Mouse (Mus musculus): ENCODE measurements around the gene Tmem107. TPM values are rescaled to one million over a fixed set of nuclear protein-coding genes. Genes with fewer than 3 reads are reported as not detected.

Gene Tmem107
- polyA plus RNA-seq, 1 experiment: 31.1 TPM

GRCm38 (mm10) chr11:69058265-69058664, 12.3 kb upstream of the Tmem107 start:
- no peaks in the 10 kb centered on the region for H3K36me3 ChIP-seq (ENCODE audit: control insufficient read depth, insufficient read depth, low read length)
- DNase-seq: no peak
- peak overlapping the region; percentile 75 for H3K27ac ChIP-seq (ENCODE audit: control insufficient read depth, insufficient read depth, low read length)
- WGBS: 51% methylated on average over 2 of the region's 2 CpGs
- H3K4me3 ChIP-seq (ENCODE audit: control insufficient read depth, insufficient read depth, low read length): peak overlapping the region; percentile 92
- TF ChIP-seq POLR2A (IDR thresholded peaks at IDR 0.05; ENCODE audit: control insufficient read depth, extremely low read depth, insufficient read depth, low read length, poor library complexity) (no peak), CTCF (IDR thresholded peaks at IDR 0.05; ENCODE audit: borderline replicate concordance, control insufficient read depth, extremely low read depth, insufficient read depth, low read length, poor library complexity) (no peak)
- H3K4me1 ChIP-seq (replicated peaks; ENCODE audit: control insufficient read depth, insufficient read depth, low read length): peaks cover 29% of the 10 kb centered on the region
- no peaks in the 10 kb centered on the region for H3K27me3 ChIP-seq (ENCODE audit: control insufficient read depth, insufficient read depth, low read length)

GRCm38 (mm10) chr11:69058729-69059356, 11.8 kb upstream of the Tmem107 start:
- H3K27ac ChIP-seq (ENCODE audit: control insufficient read depth, insufficient read depth, low read length): peak overlapping the region; percentile 75
- DNase-seq: no peak
- WGBS: under 1% methylated on average over 19 of the region's 19 CpGs
- peaks cover 30% of the 10 kb centered on the region for H3K4me1 ChIP-seq (replicated peaks; ENCODE audit: control insufficient read depth, insufficient read depth, low read length)
- H3K4me3 ChIP-seq (ENCODE audit: control insufficient read depth, insufficient read depth, low read length): peak overlapping the region; percentile 92
- H3K36me3 ChIP-seq (ENCODE audit: control insufficient read depth, insufficient read depth, low read length): no peaks in the 10 kb centered on the region
- no peaks in the 10 kb centered on the region for H3K27me3 ChIP-seq (ENCODE audit: control insufficient read depth, insufficient read depth, low read length)
- TF ChIP-seq CTCF (IDR thresholded peaks at IDR 0.05; ENCODE audit: borderline replicate concordance, control insufficient read depth, extremely low read depth, insufficient read depth, low read length, poor library complexity) (no peak), POLR2A (IDR thresholded peaks at IDR 0.05; ENCODE audit: control insufficient read depth, extremely low read depth, insufficient read depth, low read length, poor library complexity) (no peak)

DNA sequence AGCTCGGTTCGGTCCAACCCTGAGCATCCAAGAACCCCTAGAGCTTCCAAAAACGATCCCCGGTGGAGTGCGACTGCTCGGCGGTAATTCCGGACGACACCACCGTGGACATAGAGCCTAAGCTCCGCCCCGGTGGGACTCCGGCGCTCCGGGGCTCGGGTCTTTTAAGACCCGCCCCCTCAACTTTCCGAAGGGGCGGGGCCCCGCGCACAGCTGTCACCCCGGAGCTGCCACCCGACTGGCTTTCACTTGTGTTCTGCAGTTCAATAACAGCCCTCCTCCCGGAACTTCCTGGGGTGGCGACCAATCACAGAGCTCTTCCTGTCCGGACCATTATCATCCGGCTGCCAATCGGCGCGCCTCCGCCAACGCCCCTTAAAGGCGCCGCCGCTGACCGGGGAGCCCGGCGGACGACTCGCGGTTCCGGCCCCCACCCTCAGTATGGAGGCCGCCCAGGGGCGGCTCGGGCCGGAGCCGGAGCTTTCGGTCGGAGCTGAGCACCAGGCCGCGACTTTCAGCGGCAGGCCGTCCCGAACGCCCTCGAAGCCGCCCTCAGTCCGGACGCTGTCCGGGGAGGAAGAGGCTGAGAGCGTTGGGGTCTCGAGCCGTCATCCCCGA, 11.1 kb upstream of the Tmem107 start, which contains the start of gene Borcs6:
Borcs6 (plus strand) TSS at position 361 of the 618 bp plus-strand sequence.
- WGBS: 0% methylated on average over 64 of the region's 64 CpGs
- DNase-seq: peak; percentile 94
- H3K36me3 ChIP-seq (ENCODE audit: control insufficient read depth, insufficient read depth, low read length): no peaks in the 10 kb centered on the region
- TF ChIP-seq CTCF (IDR thresholded peaks at IDR 0.05; ENCODE audit: borderline replicate concordance, control insufficient read depth, extremely low read depth, insufficient read depth, low read length, poor library complexity) (peak; percentile 44; the same call in 1 of the 2 replicates), POLR2A (IDR thresholded peaks at IDR 0.05; ENCODE audit: control insufficient read depth, extremely low read depth, insufficient read depth, low read length, poor library complexity) (peak; percentile 86)
- no peaks in the 10 kb centered on the region for H3K27me3 ChIP-seq (ENCODE audit: control insufficient read depth, insufficient read depth, low read length)
- H3K27ac ChIP-seq (ENCODE audit: control insufficient read depth, insufficient read depth, low read length): peak within 1 kb of the TSS; percentile 75
- peak within 1 kb of the TSS; percentile 92 for H3K4me3 ChIP-seq (ENCODE audit: control insufficient read depth, insufficient read depth, low read length)
- peaks cover 27% of the 10 kb centered on the region for H3K4me1 ChIP-seq (replicated peaks; ENCODE audit: control insufficient read depth, insufficient read depth, low read length)

DNA sequence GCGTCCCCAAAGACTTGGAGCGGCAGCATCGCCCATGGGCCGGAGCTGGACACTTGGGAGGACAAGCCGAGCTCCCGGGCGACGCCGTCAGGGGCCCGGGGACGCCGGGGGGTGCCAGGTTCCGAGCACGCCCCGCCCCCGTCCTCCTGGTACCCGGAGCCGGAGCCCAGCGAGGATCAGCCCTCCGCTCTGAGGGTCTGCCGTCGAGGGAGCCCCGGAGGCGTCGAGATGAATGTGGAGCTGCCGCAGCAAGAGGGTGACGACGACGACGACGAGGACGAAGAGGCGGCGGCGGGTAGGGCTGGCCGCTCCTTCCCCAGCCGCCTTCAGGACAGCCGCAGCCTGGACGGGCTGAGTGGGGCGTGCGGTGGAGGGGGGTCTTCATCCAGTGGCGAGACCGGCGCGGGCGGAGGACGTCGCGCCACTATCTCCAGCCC, 10.6 kb upstream of the Tmem107 start:
- Histone ChIP-seq H3K27me3 (ENCODE audit: control insufficient read depth, insufficient read depth, low read length) (no peaks in the 10 kb centered on the region), H3K4me1 (replicated peaks; ENCODE audit: control insufficient read depth, insufficient read depth, low read length) (peaks cover 27% of the 10 kb centered on the region), H3K4me3 (ENCODE audit: control insufficient read depth, insufficient read depth, low read length) (peak overlapping the region; percentile 84), H3K27ac (ENCODE audit: control insufficient read depth, insufficient read depth, low read length) (no peak overlapping the region), H3K36me3 (ENCODE audit: control insufficient read depth, insufficient read depth, low read length) (no peaks in the 10 kb centered on the region)
- under 1% methylated on average over 49 of the region's 49 CpGs for WGBS
- no peak for TF ChIP-seq CTCF (IDR thresholded peaks at IDR 0.05; ENCODE audit: borderline replicate concordance, control insufficient read depth, extremely low read depth, insufficient read depth, low read length, poor library complexity)
- TF ChIP-seq POLR2A (IDR thresholded peaks at IDR 0.05; ENCODE audit: control insufficient read depth, extremely low read depth, insufficient read depth, low read length, poor library complexity): no peak
- peak; percentile 58 for DNase-seq

GRCm38 (mm10) chr11:69060448-69061254, 10.0 kb upstream of the Tmem107 start:
- Histone ChIP-seq H3K4me1 (replicated peaks; ENCODE audit: control insufficient read depth, insufficient read depth, low read length) (peaks cover 26% of the 10 kb centered on the region), H3K4me3 (ENCODE audit: control insufficient read depth, insufficient read depth, low read length) (peak overlapping the region; percentile 84), H3K27me3 (ENCODE audit: control insufficient read depth, insufficient read depth, low read length) (no peaks in the 10 kb centered on the region), H3K27ac (ENCODE audit: control insufficient read depth, insufficient read depth, low read length) (no peak overlapping the region), H3K36me3 (ENCODE audit: control insufficient read depth, insufficient read depth, low read length) (no peaks in the 10 kb centered on the region)
- WGBS: 10% methylated on average over 40 of the region's 40 CpGs
- no peak for DNase-seq
- TF ChIP-seq CTCF (IDR thresholded peaks at IDR 0.05; ENCODE audit: borderline replicate concordance, control insufficient read depth, extremely low read depth, insufficient read depth, low read length, poor library complexity) (no peak), POLR2A (IDR thresholded peaks at IDR 0.05; ENCODE audit: control insufficient read depth, extremely low read depth, insufficient read depth, low read length, poor library complexity) (no peak)

DNA sequence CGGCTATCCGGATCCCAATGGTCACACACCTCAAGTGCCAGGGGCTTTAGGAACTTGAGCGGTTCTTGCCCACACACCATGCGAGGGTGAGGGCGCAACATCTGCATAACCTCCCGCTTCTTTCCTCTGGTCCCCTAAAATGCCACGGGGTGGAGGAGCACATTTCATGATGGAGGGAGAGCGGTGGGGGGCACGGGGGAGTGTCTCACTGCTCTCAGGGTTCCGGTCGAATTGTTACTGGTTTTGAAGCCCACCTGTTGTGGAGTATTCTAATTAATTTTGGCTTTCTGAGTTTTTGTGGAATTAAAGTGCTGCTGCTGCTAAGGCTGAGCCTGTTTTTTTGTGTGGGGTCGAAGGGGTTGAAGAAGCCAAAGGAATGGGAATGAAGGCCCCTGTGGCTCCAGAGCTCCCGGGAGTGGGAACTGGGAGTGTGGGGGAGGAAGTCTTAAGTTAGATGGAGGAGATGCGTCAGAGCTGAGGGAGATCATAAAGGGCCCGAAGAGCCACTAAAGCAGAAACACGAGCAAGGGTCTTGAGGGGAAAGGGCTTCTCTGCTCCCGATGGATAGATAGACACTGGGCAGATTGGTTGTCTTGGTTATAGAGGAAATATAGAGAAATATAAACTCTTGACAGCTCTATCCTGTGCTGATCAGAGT, 9.2 kb upstream of the Tmem107 start:
- no peak for DNase-seq
- H3K27me3 ChIP-seq (ENCODE audit: control insufficient read depth, insufficient read depth, low read length): no peaks in the 10 kb centered on the region
- 83% methylated on average over 17 of the region's 17 CpGs for WGBS
- H3K27ac ChIP-seq (ENCODE audit: control insufficient read depth, insufficient read depth, low read length): no peak overlapping the region
- peaks cover 29% of the 10 kb centered on the region for H3K4me1 ChIP-seq (replicated peaks; ENCODE audit: control insufficient read depth, insufficient read depth, low read length)
- TF ChIP-seq POLR2A (IDR thresholded peaks at IDR 0.05; ENCODE audit: control insufficient read depth, extremely low read depth, insufficient read depth, low read length, poor library complexity) (no peak), CTCF (IDR thresholded peaks at IDR 0.05; ENCODE audit: borderline replicate concordance, control insufficient read depth, extremely low read depth, insufficient read depth, low read length, poor library complexity) (no peak)
- no peak overlapping the region; the same call in 1 of the 2 replicates for H3K4me3 ChIP-seq (ENCODE audit: control insufficient read depth, insufficient read depth, low read length)
- no peaks in the 10 kb centered on the region for H3K36me3 ChIP-seq (ENCODE audit: control insufficient read depth, insufficient read depth, low read length)
